Mouse (Mus musculus) erythroblast, embryonic 14.5 days (primary cell): ENCODE results near the gene Gm45713.

Experiments used
- GATA1 ChIP-seq: IDR thresholded peaks from 2 replicates; pipeline ENCODE4 v1.6.1; 2012; ENCODE audit warnings: low read length, inconsistent platforms, mixed read lengths
- TAL1 ChIP-seq: IDR thresholded peaks from 3 replicates; pipeline ENCODE4 v1.6.1; 2012; ENCODE audit warnings: low read length, inconsistent platforms, mixed read lengths

- no peak for TF ChIP-seq GATA1
- TF ChIP-seq TAL1 = no peak
These were observed 47.4 kb downstream of the Gm45713 start for GRCm38 (mm10) chr7:45088597-45088996.
